Mouse (Mus musculus): ENCODE results near the gene Ceacam15.

- TF ChIP-seq USF1 (IDR thresholded peaks at IDR 0.05; ENCODE audit: low read depth) (no peak), CTCF (IDR thresholded peaks at IDR 0.05; ENCODE audit: control insufficient read depth, insufficient read depth, insufficient read length) (no peak), MAX (IDR thresholded peaks at IDR 0.05) (no peak), MYOD1 (IDR thresholded peaks at IDR 0.05; ENCODE audit: control insufficient read depth, insufficient read length, low read depth) (no peak), FOSL1 (IDR thresholded peaks at IDR 0.05; ENCODE audit: insufficient read depth, low read length, poor library complexity, severe bottlenecking) (no peak), MYOG (IDR thresholded peaks at IDR 0.05; ENCODE audit: control insufficient read depth, extremely low read depth, insufficient read length) (no peak)
Measured at GRCm38 (mm10) chr7:16673823-16674222, 1.7 kb downstream of the Ceacam15 start.

Measured in C2C12 (cell line).